Mouse (Mus musculus) heart, embryonic 11.5 days (tissue): ENCODE measurements around the gene Trmt10a. TPM values are rescaled to one million over a fixed set of nuclear protein-coding genes. Genes with fewer than 3 reads are reported as not detected.
"Not testable (repeated sequence)": the region's sequence is repeated elsewhere in the genome, so short reads cannot be mapped to it uniquely, and the experiment has no call there.

Experiments used
- ATAC-seq: fragments of 200-750 bp; cut with Nextera tagmentation; replicated peaks from 2 replicates; pipeline ENCODE4 v1.8.0; 2017; ENCODE audit warnings: moderate library complexity; ENCODE audit not compliant: insufficient number of reproducible peaks, low FRiP score, low TSS enrichment
- H3K27ac ChIP-seq: fragments of 300-500 bp; sonication (generic); 2 replicates; pipeline ENCODE4 v1.5.1; 2014; ENCODE audit warnings: mild to moderate bottlenecking, low read depth, low read length
- H3K27me3 ChIP-seq: fragments of 300-500 bp; sonication (generic); 2 replicates; pipeline ENCODE4 v1.6.1; 2014; ENCODE audit warnings: mild to moderate bottlenecking, low read length, mixed read lengths; ENCODE audit not compliant: control insufficient read depth, insufficient read depth
- H3K36me3 ChIP-seq: fragments of 300-500 bp; sonication (generic); 2 replicates; pipeline ENCODE4 v1.6.1; 2014; ENCODE audit warnings: mild to moderate bottlenecking, low read length, moderate library complexity, mixed read lengths; ENCODE audit not compliant: control insufficient read depth, insufficient read depth
- H3K4me1 ChIP-seq: fragments of 300-500 bp; sonication (generic); 2 replicates; pipeline ENCODE4 v1.6.1; 2014; ENCODE audit warnings: low read length; ENCODE audit not compliant: control insufficient read depth, insufficient read depth
- H3K4me2 ChIP-seq: fragments of 300-500 bp; sonication (generic); 2 replicates; pipeline ENCODE4 v1.6.1; 2014; ENCODE audit warnings: mild to moderate bottlenecking, moderate library complexity
- H3K4me3 ChIP-seq: fragments of 300-500 bp; sonication (generic); 2 replicates; pipeline ENCODE4 v1.5.1; 2014; ENCODE audit warnings: low read depth, low read length
- H3K9ac ChIP-seq: fragments of 300-500 bp; sonication (generic); 2 replicates; pipeline ENCODE4 v1.6.1; 2014; ENCODE audit warnings: mild to moderate bottlenecking, low read depth, low read length, moderate library complexity
- H3K9me3 ChIP-seq: fragments of 300-500 bp; sonication (generic); replicated peaks from 2 replicates; pipeline ENCODE4 v1.6.1; 2016; ENCODE audit warnings: low read length; ENCODE audit not compliant: control insufficient read depth
- WGBS: fragments of 180-500 bp; shearing (Covaris S2); extraction: QIAGEN DNeasy Blood & Tissue Kit; methylation state at CpG from one replicate; pipeline ENCODE4 v1.1.7; 2014; ENCODE audit not compliant: insufficient replicate concordance; 5-methylcytosine and 5-hydroxymethylcytosine counted together
- polyA plus RNA-seq: library from polyadenylated mRNA; unstranded; fragments of >200 nt; fragmentation: Nextera tagmentation; extraction: Ambion mirVana; gene quantifications from 2 replicates; pipeline ENCODE4 v1.2.1, GENCODE M21; 2014

Gene Trmt10a
- polyA plus RNA-seq, 1 experiment from 2014 or later = 10.8 TPM

DNA sequence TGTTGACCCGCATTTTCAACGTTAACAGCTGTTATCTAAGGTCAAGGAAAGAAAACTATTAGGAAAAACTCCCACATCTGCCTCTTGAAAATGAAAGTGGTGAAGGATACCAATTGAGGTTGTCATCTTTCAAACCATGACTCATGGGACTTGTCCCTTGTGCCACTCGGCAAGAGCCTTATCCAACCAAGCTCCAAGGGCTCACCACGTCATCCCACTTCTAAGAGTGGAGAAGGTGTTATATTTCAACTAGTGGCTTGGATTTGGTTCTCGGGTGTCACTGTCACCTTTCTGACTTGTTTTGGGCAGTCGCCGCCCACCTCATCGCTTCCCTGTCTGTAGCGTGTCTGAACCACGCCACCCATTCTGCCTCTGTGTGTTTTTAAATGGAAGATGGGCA lies 19.4 kb upstream of the Trmt10a start:
- no peak overlapping the region for H3K27ac ChIP-seq
- peaks cover 2% of the 10 kb centered on the region; the same call in 1 of the 2 replicates for H3K4me1 ChIP-seq
- H3K27me3 ChIP-seq = no peaks in the 10 kb centered on the region
- no peak overlapping the region for H3K9ac ChIP-seq
- 75% methylated on average over 10 of the region's 10 CpGs for WGBS
- no peak for ATAC-seq
- H3K4me3 ChIP-seq = no peak overlapping the region
- no peaks in the 10 kb centered on the region for H3K36me3 ChIP-seq
- H3K4me2 ChIP-seq = no peak overlapping the region
- H3K9me3 ChIP-seq = no peaks in the 10 kb centered on the region

DNA sequence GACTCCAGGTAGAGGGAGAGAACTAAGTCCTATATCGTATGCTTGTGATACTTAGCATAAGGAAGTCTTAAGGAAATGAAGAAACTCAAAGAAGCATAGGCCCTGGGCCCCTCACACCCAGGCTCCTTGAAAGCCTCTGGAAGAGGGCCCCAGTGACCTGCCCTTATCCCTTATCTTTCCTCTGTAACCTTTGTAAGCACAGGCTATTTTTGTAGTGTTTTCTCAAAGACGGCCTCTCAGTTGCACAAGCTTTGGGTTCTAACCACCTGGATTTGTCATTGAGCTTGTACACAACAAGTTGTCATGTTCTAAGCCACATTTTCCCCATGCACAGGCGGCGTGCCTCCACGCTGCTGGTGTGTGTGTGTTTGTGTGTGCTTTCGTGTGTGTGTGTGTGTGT lies 14.1 kb upstream of the Trmt10a start:
- Histone ChIP-seq H3K27ac (no peak overlapping the region), H3K9ac (no peak overlapping the region), H3K9me3 (no peaks in the 10 kb centered on the region), H3K36me3 (no peaks in the 10 kb centered on the region), H3K4me3 (no peak overlapping the region), H3K4me1 (peaks cover 6% of the 10 kb centered on the region; the same call in 1 of the 2 replicates), H3K4me2 (no peak overlapping the region), H3K27me3 (no peaks in the 10 kb centered on the region)
- WGBS = 74% methylated on average over 6 of the region's 6 CpGs
- no peak for ATAC-seq

DNA sequence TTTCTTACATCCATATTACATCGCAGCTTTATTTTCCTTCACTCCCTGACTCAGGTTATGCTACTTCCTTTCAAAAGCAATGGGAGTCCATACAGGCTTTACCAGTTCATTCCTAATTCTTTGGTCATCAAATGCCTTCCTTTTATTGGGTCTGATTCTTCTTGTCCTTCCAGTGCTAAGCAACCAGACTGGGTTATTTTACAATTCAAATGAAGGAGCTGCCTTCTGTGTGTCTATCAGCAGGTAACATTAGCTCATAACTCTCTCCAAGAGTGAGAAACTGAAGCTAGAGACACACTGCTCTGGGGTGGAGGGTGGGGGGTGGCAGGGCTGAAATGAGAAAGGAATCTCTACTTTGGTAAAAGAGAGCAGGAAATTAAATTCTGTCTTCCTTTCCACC lies 12.6 kb upstream of the Trmt10a start:
- no peak for ATAC-seq
- Histone ChIP-seq H3K27ac (no peak overlapping the region), H3K4me2 (no peak overlapping the region), H3K27me3 (no peaks in the 10 kb centered on the region), H3K4me3 (no peak overlapping the region), H3K4me1 (peaks cover 6% of the 10 kb centered on the region; the same call in 1 of the 2 replicates), H3K9ac (no peak overlapping the region), H3K9me3 (no peaks in the 10 kb centered on the region), H3K36me3 (no peaks in the 10 kb centered on the region)
- 59% methylated on average over 1 of the region's 1 CpGs for WGBS

- no peaks in the 10 kb centered on the region for H3K9me3 ChIP-seq
- H3K4me2 ChIP-seq = no peak overlapping the region
- no peaks in the 10 kb centered on the region for H3K27me3 ChIP-seq
- H3K27ac ChIP-seq = no peak overlapping the region
- WGBS = 46% methylated on average over 9 of the region's 9 CpGs
- no peak overlapping the region for H3K9ac ChIP-seq
- ATAC-seq = no peak
- peaks cover 6% of the 10 kb centered on the region; the same call in 1 of the 2 replicates for H3K4me1 ChIP-seq
- no peaks in the 10 kb centered on the region for H3K36me3 ChIP-seq
- no peak overlapping the region for H3K4me3 ChIP-seq
Observed at GRCm38 (mm10) chr3:138131168-138131567, 12.1 kb upstream of the Trmt10a start.

GRCm38 (mm10) chr3:138133463-138133862 lies 9.8 kb upstream of the Trmt10a start:
- no peaks in the 10 kb centered on the region for H3K36me3 ChIP-seq
- peaks cover 6% of the 10 kb centered on the region; the same call in 1 of the 2 replicates for H3K4me1 ChIP-seq
- H3K27ac ChIP-seq = no peak overlapping the region
- ATAC-seq = no peak
- H3K4me3 ChIP-seq = no peak overlapping the region
- 88% methylated on average over 8 of the region's 8 CpGs for WGBS
- H3K4me2 ChIP-seq = no peak overlapping the region
- no peak overlapping the region for H3K9ac ChIP-seq
- no peaks in the 10 kb centered on the region for H3K9me3 ChIP-seq
- no peaks in the 10 kb centered on the region for H3K27me3 ChIP-seq

DNA sequence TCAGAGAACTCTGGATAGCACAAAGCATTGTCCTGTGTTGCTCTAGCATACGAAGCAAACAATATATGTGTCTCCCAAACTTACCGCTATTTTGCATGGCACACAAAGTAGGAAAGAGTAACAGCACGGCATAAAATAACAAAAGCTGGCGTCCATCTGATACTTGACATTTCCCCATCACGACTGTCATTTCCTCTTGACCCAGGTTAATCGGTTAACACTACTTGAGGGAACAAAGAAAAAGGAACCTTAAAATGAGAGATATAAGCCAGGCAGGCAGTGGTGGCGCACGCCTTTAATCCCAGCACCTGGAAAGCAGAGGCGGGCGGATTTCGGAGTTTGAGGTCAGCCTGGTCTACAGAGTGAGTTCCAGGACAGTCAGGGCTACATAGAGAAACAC lies 9.3 kb upstream of the Trmt10a start:
- Histone ChIP-seq H3K4me3 (no peak overlapping the region), H3K27ac (no peak overlapping the region), H3K9ac (no peak overlapping the region), H3K4me2 (no peak overlapping the region), H3K4me1 (peaks cover 4% of the 10 kb centered on the region; the same call in 1 of the 2 replicates), H3K27me3 (no peaks in the 10 kb centered on the region), H3K9me3 (no peaks in the 10 kb centered on the region), H3K36me3 (no peaks in the 10 kb centered on the region)
- 75% methylated on average over 11 of the region's 11 CpGs for WGBS
- ATAC-seq = no peak

DNA sequence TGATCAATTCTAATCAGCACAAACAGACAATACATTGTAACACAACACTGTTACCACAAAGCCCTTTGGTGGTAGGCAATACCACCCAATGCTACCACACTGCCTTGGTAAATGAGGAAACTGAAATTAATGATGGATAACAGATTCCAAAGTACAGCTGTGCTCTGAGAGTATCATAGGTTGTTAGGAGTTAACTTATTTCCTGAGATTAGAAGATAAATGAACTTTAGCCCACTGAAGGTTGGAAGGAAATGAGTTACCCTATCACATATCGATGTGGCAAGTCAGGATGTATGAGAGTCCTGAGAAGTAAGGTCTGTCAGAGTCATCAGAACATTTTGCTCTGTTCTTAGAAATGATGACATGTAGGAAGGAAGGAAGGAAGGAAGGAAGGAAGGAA lies 8.7 kb upstream of the Trmt10a start:
- Histone ChIP-seq H3K36me3 (no peaks in the 10 kb centered on the region), H3K9ac (no peak overlapping the region), H3K9me3 (no peaks in the 10 kb centered on the region), H3K4me3 (no peak overlapping the region), H3K4me2 (no peak overlapping the region), H3K27ac (no peak overlapping the region), H3K27me3 (no peaks in the 10 kb centered on the region), H3K4me1 (no peaks in the 10 kb centered on the region)
- WGBS = 86% methylated on average over 1 of the region's 1 CpGs
- no peak for ATAC-seq

- not testable (repeated sequence) for H3K27ac ChIP-seq, H3K27me3 ChIP-seq, ATAC-seq, H3K4me2 ChIP-seq, H3K4me1 ChIP-seq, H3K36me3 ChIP-seq, H3K9me3 ChIP-seq, H3K4me3 ChIP-seq, H3K9ac ChIP-seq
- 95% methylated on average over 13 of the region's 13 CpGs for WGBS
Observed at GRCm38 (mm10) chr3:138138146-138138545, 5.1 kb upstream of the Trmt10a start.

GRCm38 (mm10) chr3:138139663-138140062 lies 3.6 kb upstream of the Trmt10a start:
- Histone ChIP-seq H3K4me2 (no peak overlapping the region), H3K27ac (no peak overlapping the region), H3K27me3 (no peaks in the 10 kb centered on the region), H3K9me3 (no peaks in the 10 kb centered on the region), H3K36me3 (no peaks in the 10 kb centered on the region), H3K4me3 (no peak overlapping the region), H3K9ac (no peak overlapping the region), H3K4me1 (no peaks in the 10 kb centered on the region)
- 67% methylated on average over 6 of the region's 6 CpGs for WGBS
- no peak for ATAC-seq
